Mouse (Mus musculus) kidney, adult 2 months (tissue): Measurements from ENCODE around the gene Creb1.

Experiments used
- CTCF ChIP-seq: fragments of 200-500 bp; conservative IDR thresholded peaks from 2 replicates; pipeline ENCODE4 v1.5.1; 2011; ENCODE audit warnings: low read depth, mild to moderate bottlenecking, control low read depth, low read length, moderate library complexity, mixed read lengths; ENCODE audit not compliant: insufficient read depth, insufficient read length
- POLR2A ChIP-seq: fragments of 200-500 bp; IDR thresholded peaks from one replicate; pipeline ENCODE4 v1.6.1; 2011; ENCODE audit warnings: low read depth, low read length, control low read depth

- no peak for TF ChIP-seq POLR2A
- no peak for TF ChIP-seq CTCF
Observed at GRCm38 (mm10) chr1:64614311-64614710, 81.9 kb downstream of the Creb1 start.
